Mouse (Mus musculus) neutrophil, adult 83 days (primary cell): Measurements from ENCODE around the gene Eaf2. TPM values are rescaled to one million over a fixed set of nuclear protein-coding genes. Genes with fewer than 3 reads are reported as not detected.

Experiments
- total RNA-seq, 2 experiments: library from RNA; stranded (reverse); gene quantifications; one replicate each; pipeline ENCODE4 v1.2.4; 2023

Eaf2 gene
- total RNA-seq, result 1 to 10 TPM; 3.4 to 4.1 TPM

DNA sequence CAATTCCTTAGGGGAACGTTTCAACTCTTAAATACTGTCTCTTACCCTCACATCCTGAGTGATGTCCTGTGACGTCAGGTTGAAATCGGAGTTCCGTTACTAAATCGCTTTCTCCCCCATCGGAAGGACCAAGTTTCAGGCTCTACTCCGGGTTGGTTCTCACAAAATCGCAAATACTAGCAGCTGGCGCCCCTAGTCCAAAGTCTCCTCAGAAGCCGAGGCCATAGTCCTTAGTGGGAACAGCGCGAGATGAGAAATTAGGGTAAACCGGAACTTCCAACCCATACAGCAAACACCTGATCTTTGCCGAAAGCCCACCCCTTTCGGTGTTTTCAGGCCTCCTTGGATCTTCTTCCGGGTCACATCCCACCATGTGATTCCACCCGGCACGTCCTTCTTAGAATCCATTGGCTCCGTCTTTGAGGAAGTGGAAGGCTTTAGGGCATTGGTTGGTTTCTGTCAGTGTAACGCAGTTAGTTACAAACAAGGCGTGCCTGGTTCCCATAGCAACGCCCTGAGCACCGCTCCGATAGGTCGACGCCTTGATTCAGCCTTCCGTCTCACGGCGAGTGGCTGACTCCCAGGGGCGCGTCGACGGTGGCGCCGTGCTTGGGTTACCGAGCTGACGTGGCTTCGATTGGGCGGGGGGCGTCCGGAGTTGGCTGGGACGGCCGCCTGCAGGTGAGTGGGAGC, at the start of gene Eaf2, which contains the start of gene Golgb1:
Gene Eaf2 (minus strand): TSS at position 421 of the 693 bp plus-strand sequence.
Gene Golgb1 (plus strand): TSS at position 558 of the 693 bp plus-strand sequence.

GRCm38 (mm10) chr16:36828054-36828786, 46.6 kb downstream of the Eaf2 start, which contains the start of gene Iqcb1:
Gene Iqcb1 (plus strand): TSS chr16:36828385.

GRCm38 (mm10) chr16:36784594-36785313, 90.0 kb downstream of the Eaf2 start, which contains the start of gene Slc15a2:
Gene Slc15a2 (minus strand): TSS chr16:36784962.

Other genes starting within 250 kb of the Eaf2 start
- 10 to 100 TPM; 14.0 to 23.9 TPM for gene Cd86, start 208.9 kb downstream of the Eaf2 start, total RNA-seq
- not detected for gene Ildr1, start 181.0 kb downstream of the Eaf2 start, total RNA-seq
- gene Slc15a2, start 90.0 kb downstream of the Eaf2 start, total RNA-seq, result 1 to 10 TPM; 1.1 to 2.8 TPM
- gene Iqcb1, start 46.6 kb downstream of the Eaf2 start, total RNA-seq, result 1 to 10 TPM; 2.3 to 5.8 TPM
- 10 to 100 TPM; 29.6 to 34.2 TPM for gene Golgb1, start 137 bp upstream of the Eaf2 start, total RNA-seq
- gene Hcls1, start 60.0 kb upstream of the Eaf2 start, total RNA-seq, result 100 to 1,000 TPM; 370 to 410 TPM
- gene Fbxo40, start 115.5 kb upstream of the Eaf2 start, total RNA-seq, result under 1 TPM in 1 of 2 experiments, not detected in 1; 0.88 TPM
- 10 to 100 TPM; 12.1 to 13.5 TPM for gene Polq, start 136.8 kb upstream of the Eaf2 start, total RNA-seq